Mouse (Mus musculus): ENCODE measurements around the gene BC052040. TPM values are rescaled to one million over a fixed set of nuclear protein-coding genes. Genes with fewer than 3 reads are reported as not detected.

The BC052040 gene
- 10.4 and 15.7 TPM in 2 replicates for polyA plus RNA-seq (2014; fragmentation: Nextera tagmentation; extraction: Ambion mirVana)

DNA sequence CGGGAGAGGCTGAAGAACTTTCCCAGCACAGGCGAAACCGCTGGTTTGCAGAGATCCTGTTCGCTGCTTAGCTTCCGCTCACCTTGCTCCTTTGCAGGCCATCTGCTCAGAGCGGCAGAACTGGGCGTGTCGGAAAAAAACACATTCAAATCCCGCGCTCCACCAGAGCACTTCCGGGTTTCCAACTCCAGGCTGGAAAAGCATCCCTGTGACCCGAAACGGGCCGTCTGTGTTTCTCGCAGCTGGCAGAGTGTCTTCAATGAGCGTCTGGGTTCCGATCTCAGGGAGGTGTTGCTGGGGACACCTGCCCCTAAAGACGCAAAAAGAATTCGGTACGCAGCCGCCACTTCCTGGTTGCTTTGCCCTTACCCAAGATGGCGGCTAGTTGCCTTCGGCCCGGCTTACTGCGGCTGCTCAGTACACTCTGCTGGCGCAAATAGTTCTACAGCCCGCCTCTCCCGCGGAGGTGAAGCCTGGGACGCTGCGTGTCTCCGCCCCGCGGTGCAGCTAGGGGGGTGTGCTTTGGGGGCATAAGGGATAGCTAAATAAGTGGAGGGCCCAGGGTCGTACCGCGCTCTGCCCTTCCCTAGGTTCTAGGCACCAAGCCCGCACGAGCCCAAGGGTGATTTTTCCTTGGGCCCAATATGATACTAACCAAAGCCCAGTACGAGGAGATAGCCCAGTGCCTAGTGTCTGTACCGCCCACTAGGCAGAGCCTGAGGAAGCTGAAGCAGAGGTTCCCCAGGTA, at the start of gene BC052040:
TSS of gene BC052040 (plus strand) at position 476 of the 748 bp plus-strand sequence.
- peak within 1 kb of the TSS; percentile 67 for H3K9ac ChIP-seq (replicated peaks; ENCODE audit: low read length)
- ATAC-seq (ENCODE audit: low FRiP score, low TSS enrichment) (peak; percentile 96), DNase-seq (peak; percentile 93)
- peaks cover 9% of the 10 kb centered on the region for H3K4me1 ChIP-seq (ENCODE audit: control insufficient read depth, insufficient read depth, low read length)
- H3K27me3 ChIP-seq (ENCODE audit: control insufficient read depth, insufficient read depth, low read length), result no peaks in the 10 kb centered on the region
- no peaks in the 10 kb centered on the region for H3K9me3 ChIP-seq (ENCODE audit: control insufficient read depth, low read length)
- no peaks in the 10 kb centered on the region for H3K36me3 ChIP-seq (ENCODE audit: control insufficient read depth, insufficient read depth, low read length)
- peak within 1 kb of the TSS; percentile 64 for H3K4me3 ChIP-seq (replicated peaks; ENCODE audit: low read depth, low read length)
- no peak within 1 kb of the TSS for H3K27ac ChIP-seq (replicated peaks; ENCODE audit: low read depth, low read length)
- peak within 1 kb of the TSS; percentile 67 for H3K4me2 ChIP-seq (ENCODE audit: low read length)
- under 1% methylated on average over 41 of the region's 41 CpGs for WGBS

DNA sequence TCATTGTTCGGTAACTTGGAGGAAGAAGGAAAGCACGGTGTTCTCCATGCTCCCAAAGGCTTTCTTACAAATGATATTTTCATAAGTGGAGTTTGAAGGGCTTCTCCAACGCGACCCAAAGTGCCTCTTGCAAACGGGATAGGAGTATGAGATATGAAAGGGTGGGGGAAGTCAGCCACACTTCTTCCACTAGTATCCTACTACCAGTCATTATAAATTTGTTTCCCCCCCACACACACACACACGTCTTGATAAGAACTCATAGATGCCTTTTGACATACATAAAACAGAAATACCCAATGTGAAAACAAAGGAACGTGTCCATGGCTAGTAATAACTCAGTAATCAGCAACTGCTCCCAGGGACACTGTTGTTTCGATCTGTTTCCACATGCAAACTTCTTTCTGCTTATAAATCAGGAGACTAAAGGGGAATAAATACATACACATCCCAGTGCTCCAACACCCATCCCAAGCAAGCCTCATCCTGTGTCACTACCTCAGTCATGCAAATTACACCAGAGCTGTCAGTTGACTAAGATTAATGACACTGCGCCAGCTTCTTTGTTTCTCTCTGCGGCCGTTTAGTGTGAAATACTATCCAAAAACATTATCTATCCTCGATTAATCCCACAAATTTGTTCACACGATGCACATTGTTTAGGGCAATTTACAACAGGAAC, 43.4 kb upstream of the BC052040 start:
- DNase-seq (peak; percentile 35), ATAC-seq (ENCODE audit: low FRiP score, low TSS enrichment) (no peak)
- no peak overlapping the region for H3K4me3 ChIP-seq (replicated peaks; ENCODE audit: low read depth, low read length)
- no peak overlapping the region for H3K9ac ChIP-seq (replicated peaks; ENCODE audit: low read length)
- 0 out of 2 replicates have a peak overlapping the region, but pooled peaks have one; percentile 22 for H3K27ac ChIP-seq (replicated peaks; ENCODE audit: low read depth, low read length)
- H3K9me3 ChIP-seq (ENCODE audit: control insufficient read depth, low read length), result no peaks in the 10 kb centered on the region
- WGBS, result 62% methylated on average over 13 of the region's 13 CpGs
- H3K4me2 ChIP-seq (ENCODE audit: low read length), result no peak overlapping the region
- H3K36me3 ChIP-seq (ENCODE audit: control insufficient read depth, insufficient read depth, low read length), result no peaks in the 10 kb centered on the region
- 0 out of 2 replicates have a peak, but pooled peaks cover 9% of the 10 kb centered on the region for H3K4me1 ChIP-seq (ENCODE audit: control insufficient read depth, insufficient read depth, low read length)
- H3K27me3 ChIP-seq (ENCODE audit: control insufficient read depth, insufficient read depth, low read length), result no peaks in the 10 kb centered on the region

DNA sequence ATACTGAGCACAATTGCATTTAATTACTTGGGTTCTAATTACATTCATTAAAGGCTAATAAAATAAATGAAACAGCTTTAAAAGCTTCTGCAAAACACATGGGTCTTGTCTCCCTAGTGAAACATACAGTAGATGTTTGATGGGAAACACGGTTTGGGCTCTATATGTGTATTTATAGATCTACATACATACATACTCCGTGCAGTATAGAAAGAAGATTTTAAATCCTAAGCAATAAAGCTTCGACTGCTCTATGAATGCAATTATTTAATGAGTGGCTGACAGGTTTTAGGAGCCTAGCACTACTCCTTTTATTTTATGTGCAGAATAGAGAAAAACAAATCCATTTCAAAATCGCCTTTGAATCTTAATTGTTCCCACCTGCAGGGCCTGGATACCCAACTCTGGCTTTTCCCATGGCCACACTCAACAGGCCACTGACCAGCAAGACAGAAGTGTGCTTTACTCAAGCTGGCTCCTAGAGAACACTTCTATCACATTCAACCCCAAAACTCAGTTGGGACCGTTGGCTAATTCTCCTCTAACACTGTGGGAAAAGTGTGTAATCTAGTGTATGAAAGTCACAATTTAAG, 42.7 kb upstream of the BC052040 start:
- Histone ChIP-seq H3K9me3 (ENCODE audit: control insufficient read depth, low read length) (no peaks in the 10 kb centered on the region), H3K4me2 (ENCODE audit: low read length) (no peak overlapping the region), H3K36me3 (ENCODE audit: control insufficient read depth, insufficient read depth, low read length) (no peaks in the 10 kb centered on the region), H3K27me3 (ENCODE audit: control insufficient read depth, insufficient read depth, low read length) (no peaks in the 10 kb centered on the region), H3K27ac (replicated peaks; ENCODE audit: low read depth, low read length) (no peak overlapping the region), H3K4me1 (ENCODE audit: control insufficient read depth, insufficient read depth, low read length) (0 out of 2 replicates have a peak, but pooled peaks cover 9% of the 10 kb centered on the region), H3K9ac (replicated peaks; ENCODE audit: low read length) (no peak overlapping the region), H3K4me3 (replicated peaks; ENCODE audit: low read depth, low read length) (no peak overlapping the region)
- WGBS, result 77% methylated on average over 5 of the region's 5 CpGs
- no peak for ATAC-seq (ENCODE audit: low FRiP score, low TSS enrichment)
- no peak for DNase-seq

DNA sequence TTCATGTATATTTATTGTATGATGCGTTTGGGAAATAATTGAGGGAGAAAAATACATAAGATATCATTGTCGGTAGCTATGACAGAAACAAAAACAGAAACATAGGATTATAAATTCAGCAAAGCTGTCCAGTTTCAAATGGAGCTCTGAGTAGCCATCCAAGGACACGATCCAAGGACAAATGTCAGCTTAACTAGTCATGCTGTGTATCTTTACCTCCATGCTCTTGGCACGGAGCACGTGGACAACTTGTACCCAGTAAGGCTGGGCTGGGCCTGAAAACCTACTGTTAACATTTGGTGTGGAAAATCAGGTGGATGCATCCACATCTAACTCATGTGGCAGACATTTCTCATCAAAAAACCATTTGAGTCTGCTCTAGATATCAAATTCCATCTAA, 41.8 kb upstream of the BC052040 start:
- Histone ChIP-seq H3K36me3 (ENCODE audit: control insufficient read depth, insufficient read depth, low read length) (no peaks in the 10 kb centered on the region), H3K4me1 (ENCODE audit: control insufficient read depth, insufficient read depth, low read length) (0 out of 2 replicates have a peak, but pooled peaks cover 9% of the 10 kb centered on the region), H3K9ac (replicated peaks; ENCODE audit: low read length) (no peak overlapping the region), H3K27ac (replicated peaks; ENCODE audit: low read depth, low read length) (no peak overlapping the region), H3K27me3 (ENCODE audit: control insufficient read depth, insufficient read depth, low read length) (no peaks in the 10 kb centered on the region), H3K4me2 (ENCODE audit: low read length) (no peak overlapping the region), H3K9me3 (ENCODE audit: control insufficient read depth, low read length) (no peaks in the 10 kb centered on the region), H3K4me3 (replicated peaks; ENCODE audit: low read depth, low read length) (no peak overlapping the region)
- WGBS, result 96% methylated on average over 5 of the region's 5 CpGs
- no peak for DNase-seq
- no peak for ATAC-seq (ENCODE audit: low FRiP score, low TSS enrichment)

DNA sequence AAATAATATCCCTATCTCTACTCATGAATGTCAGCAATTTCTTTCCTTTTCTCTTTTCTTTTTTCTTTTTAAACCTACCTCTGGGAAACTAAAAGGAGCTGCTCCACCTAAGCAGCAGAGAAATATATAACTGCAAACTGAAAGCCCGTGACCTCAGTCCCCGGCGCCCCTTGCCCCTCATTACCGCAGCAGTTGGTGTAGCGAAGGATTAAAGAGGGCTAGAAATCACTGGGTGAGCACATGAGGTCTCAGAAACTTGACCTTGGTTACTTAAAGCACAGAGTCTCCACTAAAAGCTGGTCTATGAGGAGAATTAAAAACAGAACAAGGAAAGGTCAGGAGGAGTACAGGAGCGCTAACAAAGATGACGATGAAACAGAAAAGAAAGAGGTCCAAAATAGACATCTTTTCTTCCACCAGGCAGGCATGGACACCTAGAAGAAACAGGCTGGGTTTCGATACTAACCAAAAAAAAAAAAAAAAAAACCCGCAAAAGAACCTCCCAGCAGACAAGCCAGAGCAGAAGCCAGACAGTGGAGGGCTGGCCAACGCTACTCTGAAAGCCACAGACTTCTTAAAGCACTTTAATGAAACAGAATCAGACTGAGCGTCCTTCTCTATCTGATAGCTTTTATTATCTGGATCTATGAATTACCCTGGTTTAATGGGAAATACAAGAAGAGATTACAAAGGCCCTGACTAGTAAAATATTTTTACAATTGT, 39.0 kb upstream of the BC052040 start:
- Histone ChIP-seq H3K9me3 (ENCODE audit: control insufficient read depth, low read length) (no peaks in the 10 kb centered on the region), H3K9ac (replicated peaks; ENCODE audit: low read length) (no peak overlapping the region), H3K4me1 (ENCODE audit: control insufficient read depth, insufficient read depth, low read length) (0 out of 2 replicates have a peak, but pooled peaks cover 9% of the 10 kb centered on the region), H3K4me2 (ENCODE audit: low read length) (no peak overlapping the region), H3K36me3 (ENCODE audit: control insufficient read depth, insufficient read depth, low read length) (no peaks in the 10 kb centered on the region), H3K4me3 (replicated peaks; ENCODE audit: low read depth, low read length) (no peak overlapping the region), H3K27ac (replicated peaks; ENCODE audit: low read depth, low read length) (no peak overlapping the region), H3K27me3 (ENCODE audit: control insufficient read depth, insufficient read depth, low read length) (no peaks in the 10 kb centered on the region)
- ATAC-seq (ENCODE audit: low FRiP score, low TSS enrichment) (no peak), DNase-seq (no peak)
- 76% methylated on average over 11 of the region's 11 CpGs for WGBS

DNA sequence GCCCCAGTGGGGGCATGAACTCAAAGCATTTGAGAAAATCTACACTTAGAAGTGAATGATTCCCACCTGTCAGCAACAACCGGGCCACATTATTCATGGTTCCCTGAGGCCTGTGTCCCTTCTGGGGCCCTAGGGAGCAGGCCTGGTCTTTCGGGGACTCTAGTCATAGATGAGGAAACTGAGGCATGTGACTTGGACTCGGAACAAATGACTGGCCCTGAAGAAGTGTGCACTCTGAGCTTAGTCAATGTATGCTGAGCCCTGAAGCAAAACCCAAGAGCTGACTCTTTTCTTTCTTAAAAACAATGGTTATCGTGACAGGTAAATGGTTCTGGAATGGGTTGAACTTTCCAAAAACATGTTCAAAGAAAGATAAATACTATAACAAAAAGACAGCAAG, 38.3 kb upstream of the BC052040 start:
- Histone ChIP-seq H3K4me2 (ENCODE audit: low read length) (no peak overlapping the region), H3K27me3 (ENCODE audit: control insufficient read depth, insufficient read depth, low read length) (no peaks in the 10 kb centered on the region), H3K27ac (replicated peaks; ENCODE audit: low read depth, low read length) (no peak overlapping the region), H3K4me3 (replicated peaks; ENCODE audit: low read depth, low read length) (no peak overlapping the region), H3K4me1 (ENCODE audit: control insufficient read depth, insufficient read depth, low read length) (0 out of 2 replicates have a peak, but pooled peaks cover 4% of the 10 kb centered on the region), H3K9me3 (ENCODE audit: control insufficient read depth, low read length) (no peaks in the 10 kb centered on the region), H3K9ac (replicated peaks; ENCODE audit: low read length) (no peak overlapping the region), H3K36me3 (ENCODE audit: control insufficient read depth, insufficient read depth, low read length) (no peaks in the 10 kb centered on the region)
- ATAC-seq (ENCODE audit: low FRiP score, low TSS enrichment), result no peak
- WGBS, result 86% methylated on average over 4 of the region's 4 CpGs
- DNase-seq, result no peak

DNA sequence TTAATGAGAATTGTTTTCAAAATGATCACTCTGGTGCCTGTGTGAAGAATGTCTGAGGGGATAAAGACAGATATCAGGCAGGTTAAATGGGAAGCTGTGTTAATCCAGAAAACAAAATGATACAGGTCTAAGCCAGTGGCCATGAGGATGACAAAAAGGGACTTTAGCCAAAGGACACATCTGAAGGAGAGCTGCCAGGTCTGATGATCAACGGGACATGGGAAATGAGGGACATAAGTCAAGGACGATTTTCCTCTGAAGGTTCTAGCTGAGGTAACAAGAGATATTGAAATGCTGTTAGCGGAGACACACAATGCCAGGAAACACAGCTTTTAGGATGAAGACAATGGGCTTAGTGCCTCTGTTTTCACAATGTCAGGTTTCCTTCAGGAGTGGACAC, 29.6 kb upstream of the BC052040 start:
- DNase-seq (no peak), ATAC-seq (ENCODE audit: low FRiP score, low TSS enrichment) (no peak)
- no peaks in the 10 kb centered on the region for H3K27me3 ChIP-seq (ENCODE audit: control insufficient read depth, insufficient read depth, low read length)
- H3K9me3 ChIP-seq (ENCODE audit: control insufficient read depth, low read length), result no peaks in the 10 kb centered on the region
- H3K4me2 ChIP-seq (ENCODE audit: low read length), result no peak overlapping the region
- no peak overlapping the region for H3K4me3 ChIP-seq (replicated peaks; ENCODE audit: low read depth, low read length)
- no peak overlapping the region for H3K9ac ChIP-seq (replicated peaks; ENCODE audit: low read length)
- 84% methylated on average over 3 of the region's 3 CpGs for WGBS
- H3K27ac ChIP-seq (replicated peaks; ENCODE audit: low read depth, low read length), result no peak overlapping the region
- H3K36me3 ChIP-seq (ENCODE audit: control insufficient read depth, insufficient read depth, low read length), result no peaks in the 10 kb centered on the region
- H3K4me1 ChIP-seq (ENCODE audit: control insufficient read depth, insufficient read depth, low read length), result no peaks in the 10 kb centered on the region

DNA sequence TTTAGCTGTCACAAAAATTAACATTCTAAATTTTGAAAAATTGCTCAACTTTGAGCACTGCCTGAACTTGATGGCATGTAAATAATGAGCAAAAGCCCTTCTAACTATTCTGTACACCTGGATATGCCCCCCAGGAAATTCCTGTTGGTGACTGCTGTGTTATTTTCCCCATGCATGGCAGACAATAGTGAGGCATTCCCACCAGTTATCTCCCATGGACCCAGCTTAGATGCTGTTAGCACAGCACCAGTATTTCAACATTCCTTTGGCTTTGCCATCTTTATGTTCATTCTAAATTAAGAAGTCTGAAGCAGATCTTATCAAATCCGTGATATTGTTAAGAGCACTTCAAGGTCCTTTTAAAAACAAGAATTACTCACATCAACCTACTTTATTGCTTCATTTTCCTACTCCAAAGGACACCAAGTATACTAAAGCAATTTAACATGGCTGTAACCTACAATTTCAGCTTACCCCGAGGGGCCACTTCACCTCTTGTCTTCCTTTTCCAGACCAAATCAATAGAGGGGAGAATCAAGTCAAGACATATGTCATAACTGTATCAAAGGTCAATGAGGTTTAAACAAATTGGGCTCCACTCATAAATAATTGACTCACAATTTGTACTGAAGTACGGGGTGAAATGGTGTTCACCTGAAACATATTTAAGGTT, 19.2 kb upstream of the BC052040 start:
- Histone ChIP-seq H3K27me3 (ENCODE audit: control insufficient read depth, insufficient read depth, low read length) (no peaks in the 10 kb centered on the region), H3K4me1 (ENCODE audit: control insufficient read depth, insufficient read depth, low read length) (no peaks in the 10 kb centered on the region), H3K27ac (replicated peaks; ENCODE audit: low read depth, low read length) (no peak overlapping the region), H3K9ac (replicated peaks; ENCODE audit: low read length) (no peak overlapping the region), H3K9me3 (ENCODE audit: control insufficient read depth, low read length) (no peaks in the 10 kb centered on the region), H3K36me3 (ENCODE audit: control insufficient read depth, insufficient read depth, low read length) (no peaks in the 10 kb centered on the region), H3K4me2 (ENCODE audit: low read length) (no peak overlapping the region), H3K4me3 (replicated peaks; ENCODE audit: low read depth, low read length) (no peak overlapping the region)
- DNase-seq (no peak), ATAC-seq (ENCODE audit: low FRiP score, low TSS enrichment) (no peak)
- WGBS, result 87% methylated on average over 3 of the region's 3 CpGs

All from midbrain, embryonic 14.5 days (tissue).